Mouse (Mus musculus) kidney, postnatal 0 days (tissue): ENCODE measurements around the gene Plin1. TPM values are rescaled to one million over a fixed set of nuclear protein-coding genes. Genes with fewer than 3 reads are reported as not detected.

Source experiments
- ATAC-seq: fragments of 200-750 bp; cut with Nextera tagmentation; replicated peaks from 2 replicates; pipeline ENCODE4 v1.8.0; 2017; ENCODE audit warnings: low read depth, moderate number of reproducible peaks, moderate TSS enrichment, moderate library complexity; ENCODE audit not compliant: low FRiP score
- DNase-seq: peaks from one replicate; pipeline ENCODE4 v3.0.0-alpha.2; 2016; ENCODE audit warnings: low spot score
- H3K27ac ChIP-seq: fragments of 300-500 bp; sonication (generic); 2 replicates; pipeline ENCODE4 v1.5.1; 2014; ENCODE audit warnings: mild to moderate bottlenecking
- H3K27me3 ChIP-seq: fragments of 300-500 bp; sonication (generic); 2 replicates; pipeline ENCODE4 v1.6.1; 2014; ENCODE audit warnings: low read length, mixed read lengths; ENCODE audit not compliant: insufficient read depth
- H3K36me3 ChIP-seq: fragments of 300-500 bp; sonication (generic); 2 replicates; pipeline ENCODE4 v1.6.1; 2014; ENCODE audit warnings: low read length, mixed read lengths; ENCODE audit not compliant: insufficient read depth
- H3K4me1 ChIP-seq: fragments of 300-500 bp; sonication (generic); replicated peaks from 2 replicates; pipeline ENCODE4 v1.6.1; 2014; ENCODE audit warnings: antibody characterized with exemption, low read length, mixed read lengths; ENCODE audit not compliant: insufficient read depth
- H3K4me2 ChIP-seq: fragments of 300-500 bp; sonication (generic); 2 replicates; pipeline ENCODE4 v1.6.1; 2014; ENCODE audit warnings: mild to moderate bottlenecking, low read length, moderate library complexity, mixed read lengths
- H3K4me3 ChIP-seq: fragments of 300-500 bp; sonication (generic); replicated peaks from 2 replicates; pipeline ENCODE4 v1.5.1; 2014; ENCODE audit warnings: low read depth, low read length
- H3K9ac ChIP-seq: fragments of 300-500 bp; sonication (generic); 2 replicates; pipeline ENCODE4 v1.6.1; 2014; ENCODE audit warnings: low read depth, low read length
- H3K9me3 ChIP-seq: fragments of 300-500 bp; sonication (generic); replicated peaks from 2 replicates; pipeline ENCODE4 v1.6.1; 2016; ENCODE audit warnings: low read length, inconsistent platforms, mixed read lengths
- CTCF ChIP-seq: IDR thresholded peaks from 2 replicates; pipeline ENCODE4 v1.5.1; 2016; ENCODE audit warnings: antibody characterized with exemption, low read depth, mild to moderate bottlenecking, moderate library complexity
- WGBS: fragments of 180-500 bp; shearing (Covaris S2); extraction: QIAGEN DNeasy Blood & Tissue Kit; methylation state at CpG from one replicate; pipeline ENCODE4 v1.1.7; 2014; 5-methylcytosine and 5-hydroxymethylcytosine counted together
- polyA plus RNA-seq: library from polyadenylated mRNA; unstranded; fragments of >200 nt; fragmentation: Nextera tagmentation; extraction: Ambion mirVana; gene quantifications from 2 replicates; pipeline ENCODE4 v1.2.1, GENCODE M21; 2015

The Plin1 gene
- polyA plus RNA-seq, 1 experiment from 2014 or later: 0.61 TPM

DNA sequence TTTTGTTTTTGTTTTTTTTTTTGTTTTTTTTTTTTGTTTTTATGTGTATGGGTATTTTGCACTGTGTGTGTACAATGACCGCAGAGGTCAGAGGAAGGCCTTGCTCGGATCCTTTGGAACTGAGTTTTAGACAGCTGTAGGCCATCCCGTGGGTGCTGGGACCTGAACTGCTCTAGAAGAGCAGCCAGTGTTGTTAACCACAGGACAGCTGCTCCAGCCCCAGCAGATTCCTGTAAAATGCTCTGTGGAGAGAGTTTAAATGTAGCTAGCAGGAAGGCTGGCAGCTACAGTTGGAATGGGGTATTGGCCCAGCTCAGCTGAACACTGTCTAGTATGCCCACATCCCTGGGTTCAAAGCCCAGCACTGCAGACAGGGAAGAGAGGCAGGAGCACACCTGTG is 37.0 kb upstream of the Plin1 start:
- Histone ChIP-seq H3K9ac (no peak overlapping the region), H3K4me1 (no peaks in the 10 kb centered on the region), H3K4me2 (no peak overlapping the region), H3K36me3 (no peaks in the 10 kb centered on the region), H3K4me3 (no peak overlapping the region), H3K27me3 (no peaks in the 10 kb centered on the region), H3K27ac (no peak overlapping the region), H3K9me3 (no peaks in the 10 kb centered on the region)
- no peak for TF ChIP-seq CTCF
- DNase-seq (no peak), ATAC-seq (no peak)
- WGBS: 65% methylated on average over 3 of the region's 3 CpGs

DNA sequence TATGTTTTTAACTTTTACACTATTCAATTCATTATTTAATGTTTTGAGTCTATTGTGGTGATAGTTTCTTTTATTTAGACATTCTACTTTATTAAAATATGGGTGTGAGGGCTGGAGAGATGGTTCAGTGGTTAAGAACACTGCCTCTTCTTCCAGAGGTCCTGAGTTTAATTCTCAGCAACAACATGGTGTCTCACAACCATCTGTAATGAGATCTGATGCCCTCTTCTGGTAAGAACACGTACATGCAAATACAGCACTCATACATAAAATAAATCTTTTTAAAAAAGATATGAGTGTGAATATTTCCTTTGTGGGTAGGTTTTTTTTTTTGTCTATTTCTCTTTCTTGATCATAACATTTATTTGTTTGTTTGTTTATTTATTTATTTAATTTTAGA is 33.3 kb upstream of the Plin1 start:
- no peaks in the 10 kb centered on the region for H3K36me3 ChIP-seq
- no peak overlapping the region for H3K9ac ChIP-seq
- 31% methylated on average over 1 of the region's 1 CpGs for WGBS
- no peak overlapping the region for H3K4me3 ChIP-seq
- no peaks in the 10 kb centered on the region for H3K9me3 ChIP-seq
- H3K4me1 ChIP-seq: no peaks in the 10 kb centered on the region
- ATAC-seq: no peak
- H3K27ac ChIP-seq: no peak overlapping the region
- DNase-seq: no peak
- H3K4me2 ChIP-seq: no peak overlapping the region
- TF ChIP-seq CTCF: peak; percentile 32; the same call in 1 of the 2 replicates
- H3K27me3 ChIP-seq: no peaks in the 10 kb centered on the region

DNA sequence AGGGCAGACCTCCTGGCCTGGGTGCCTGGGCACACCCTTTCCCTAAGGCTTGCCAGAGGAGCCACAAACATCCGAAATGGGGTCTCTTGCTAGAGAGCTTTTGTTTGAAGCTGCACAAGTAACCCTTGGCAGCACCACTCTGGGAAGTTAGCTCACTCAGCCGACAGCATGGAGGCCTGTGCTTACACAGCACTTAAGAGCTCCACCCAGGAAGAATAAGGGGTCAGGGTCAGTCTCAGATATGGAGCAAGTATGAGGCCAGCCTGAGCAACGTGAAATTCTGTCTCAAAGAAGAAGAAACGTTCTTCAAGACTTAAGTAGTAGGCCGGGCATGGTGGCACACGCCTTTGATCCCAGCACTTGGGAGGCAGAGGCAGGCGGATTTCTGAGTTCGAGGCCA is 29.4 kb upstream of the Plin1 start:
- 73% methylated on average over 8 of the region's 8 CpGs for WGBS
- Histone ChIP-seq H3K4me1 (no peaks in the 10 kb centered on the region), H3K4me2 (no peak overlapping the region), H3K36me3 (no peaks in the 10 kb centered on the region), H3K9ac (no peak overlapping the region), H3K9me3 (no peaks in the 10 kb centered on the region), H3K27me3 (no peaks in the 10 kb centered on the region), H3K4me3 (no peak overlapping the region), H3K27ac (no peak overlapping the region)
- no peak for ATAC-seq
- DNase-seq: no peak
- no peak for TF ChIP-seq CTCF

DNA sequence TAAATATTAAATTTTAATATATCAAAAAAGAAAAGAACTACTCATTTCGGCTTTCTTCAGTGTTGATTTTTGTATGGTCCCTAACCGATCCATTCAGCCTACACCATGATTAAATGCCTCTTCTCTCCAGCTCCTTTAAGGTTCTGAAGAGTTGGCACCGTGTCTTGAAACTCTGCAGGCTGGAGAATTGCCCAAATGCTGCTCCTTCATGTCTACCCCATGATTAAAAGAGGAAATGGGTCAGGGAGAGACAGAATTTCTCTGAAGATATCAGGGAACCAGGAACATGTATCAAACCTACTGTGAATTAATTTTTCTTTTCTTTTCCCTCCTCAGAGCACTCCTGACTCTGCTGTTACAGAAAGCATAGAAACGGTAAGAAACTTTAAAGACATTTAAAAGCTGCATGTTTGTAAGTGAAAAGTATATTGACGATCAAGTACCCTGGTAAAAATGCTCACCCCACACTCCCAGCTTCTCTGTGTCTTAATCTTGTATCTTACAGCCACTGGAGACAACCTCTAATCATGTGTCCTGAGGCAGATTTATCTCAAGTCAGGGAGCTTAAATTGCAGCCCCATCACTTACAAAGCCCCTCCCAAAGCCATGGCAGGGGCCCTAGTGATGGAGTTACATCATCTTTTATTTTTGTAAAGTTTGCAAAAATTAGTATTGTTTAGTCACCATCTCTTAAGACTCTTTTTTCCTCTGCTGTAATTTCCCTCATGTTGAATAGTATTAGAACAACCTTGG is 28.6 kb upstream of the Plin1 start:
- Histone ChIP-seq H3K4me3 (no peak overlapping the region), H3K27me3 (no peaks in the 10 kb centered on the region; the same call in 1 of the 2 replicates), H3K27ac (no peak overlapping the region), H3K9ac (no peak overlapping the region), H3K4me2 (no peak overlapping the region), H3K36me3 (no peaks in the 10 kb centered on the region), H3K9me3 (no peaks in the 10 kb centered on the region), H3K4me1 (no peaks in the 10 kb centered on the region)
- ATAC-seq: no peak
- WGBS: 69% methylated on average over 5 of the region's 5 CpGs
- DNase-seq: no peak
- no peak for TF ChIP-seq CTCF

DNA sequence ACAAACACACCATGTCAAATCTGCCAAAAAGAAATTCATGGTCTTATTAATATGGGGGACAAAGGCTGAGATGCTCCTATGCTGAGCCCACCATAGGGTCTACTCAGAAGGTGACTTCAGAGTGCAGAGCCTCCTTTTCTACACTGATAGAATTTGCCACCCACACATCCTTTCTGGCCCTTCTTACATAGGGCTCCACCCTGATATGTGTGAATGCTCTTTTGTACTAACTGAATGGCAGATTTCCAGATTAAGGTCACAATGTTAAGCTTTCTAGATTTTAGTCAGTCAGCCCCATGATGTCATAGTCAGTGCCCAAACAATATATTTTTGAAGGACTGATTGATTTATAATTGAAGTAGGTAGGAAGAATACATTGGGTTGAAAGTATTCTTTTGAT is 27.1 kb upstream of the Plin1 start:
- Histone ChIP-seq H3K9ac (no peak overlapping the region), H3K9me3 (no peaks in the 10 kb centered on the region), H3K27me3 (no peaks in the 10 kb centered on the region; the same call in 1 of the 2 replicates), H3K27ac (no peak overlapping the region), H3K4me1 (no peaks in the 10 kb centered on the region), H3K4me3 (no peak overlapping the region), H3K36me3 (no peaks in the 10 kb centered on the region), H3K4me2 (no peak overlapping the region)
- ATAC-seq (no peak), DNase-seq (no peak)
- TF ChIP-seq CTCF: no peak

DNA sequence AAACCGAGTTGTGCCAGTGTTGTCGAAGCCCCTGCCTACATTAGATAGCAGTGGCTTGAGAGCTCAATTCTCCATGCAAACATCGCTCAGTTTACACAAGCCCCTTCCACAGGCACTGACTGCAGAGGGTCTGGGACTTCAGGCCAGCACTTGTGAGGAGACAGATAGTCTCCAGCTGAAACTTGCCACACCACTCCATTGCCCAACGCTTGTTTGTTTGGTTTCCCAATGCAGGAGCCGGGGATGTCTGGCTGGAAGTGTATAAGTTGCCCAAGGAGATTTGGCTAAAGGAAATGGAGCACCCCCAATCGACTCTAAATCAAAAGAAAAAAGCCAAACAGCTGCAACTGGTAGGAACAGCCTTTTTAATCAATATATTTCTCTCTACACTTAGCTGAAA is 25.5 kb upstream of the Plin1 start:
- H3K27ac ChIP-seq: no peak overlapping the region
- TF ChIP-seq CTCF: no peak
- H3K9ac ChIP-seq: no peak overlapping the region
- no peak for ATAC-seq
- no peaks in the 10 kb centered on the region for H3K9me3 ChIP-seq
- H3K4me3 ChIP-seq: no peak overlapping the region
- no peak overlapping the region for H3K4me2 ChIP-seq
- 76% methylated on average over 6 of the region's 6 CpGs for WGBS
- no peaks in the 10 kb centered on the region for H3K4me1 ChIP-seq
- no peak for DNase-seq
- no peaks in the 10 kb centered on the region for H3K36me3 ChIP-seq
- no peaks in the 10 kb centered on the region; the same call in 1 of the 2 replicates for H3K27me3 ChIP-seq

DNA sequence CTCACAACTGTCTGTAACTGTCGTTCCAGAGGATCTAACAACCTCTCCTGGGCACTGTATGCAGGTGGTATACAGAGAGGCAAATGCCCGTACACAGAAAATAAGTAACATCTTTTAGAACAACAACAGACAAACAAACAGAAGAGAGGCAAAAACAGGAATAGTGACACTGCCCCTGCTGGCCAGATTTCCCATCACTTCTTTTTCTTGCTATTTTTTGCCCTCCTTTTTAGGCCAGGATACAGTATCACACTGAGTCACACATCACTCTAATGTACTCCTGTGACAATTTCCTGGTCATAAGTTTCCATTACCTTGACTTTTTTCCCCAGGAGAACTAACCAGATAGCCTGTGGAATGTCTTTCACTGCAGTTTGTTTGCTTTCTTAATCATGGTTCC is 23.6 kb upstream of the Plin1 start:
- no peaks in the 10 kb centered on the region for H3K9me3 ChIP-seq
- 48% methylated on average over 2 of the region's 2 CpGs for WGBS
- no peak overlapping the region for H3K27ac ChIP-seq
- H3K36me3 ChIP-seq: no peaks in the 10 kb centered on the region
- no peaks in the 10 kb centered on the region for H3K4me1 ChIP-seq
- H3K4me3 ChIP-seq: no peak overlapping the region
- H3K4me2 ChIP-seq: no peak overlapping the region
- no peaks in the 10 kb centered on the region; the same call in 1 of the 2 replicates for H3K27me3 ChIP-seq
- no peak overlapping the region for H3K9ac ChIP-seq
- no peak for ATAC-seq
- TF ChIP-seq CTCF: peak; percentile 52
- no peak for DNase-seq
